ENCODE assay signal across 7 mouse cellular contexts in the genomic region with DNA sequence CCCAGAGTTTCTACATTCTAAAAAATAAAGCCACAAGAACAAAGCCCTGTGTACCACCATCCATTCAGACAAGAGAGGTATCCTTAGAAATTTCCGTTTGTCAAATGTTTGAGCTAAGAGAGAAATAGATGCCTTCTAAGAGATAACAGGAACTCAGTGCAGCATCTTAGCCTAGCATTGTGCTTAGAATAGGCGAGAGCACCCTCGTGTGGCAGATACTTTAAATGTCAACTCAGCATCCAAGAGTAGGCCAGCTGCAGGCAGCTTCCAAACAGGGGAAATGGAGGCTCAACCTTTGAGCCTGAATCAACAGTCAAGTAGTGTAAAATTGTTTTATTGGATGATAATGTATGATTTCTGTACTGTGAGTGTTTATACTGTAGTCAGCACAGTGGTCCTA. TPM values are rescaled to one million over a fixed set of nuclear protein-coding genes. Genes with fewer than 3 reads are reported as not detected.
DNase-seq lines count a peak whose midpoint lies in the region; ATAC-seq and TF ChIP-seq lines count a peak whose summit lies in the region.

No protein-coding gene starts in this region.

- peak; percentile 72 for ATAC-seq in G1E (ENCODE audit: extremely low read depth, insufficient number of reproducible peaks, low FRiP score, poor library complexity, severe bottlenecking)
- peak; percentile 66 for ATAC-seq in forebrain, embryonic 11.5 days (replicated peaks; ENCODE audit: low FRiP score)

- H3K9me3 ChIP-seq in G1E (replicated peaks), result no peaks in the 10 kb centered on the region
- H3K9me3 ChIP-seq in forebrain, embryonic 11.5 days (ENCODE audit: control insufficient read depth, low read length), result no peaks in the 10 kb centered on the region

- no peak overlapping the region for H3K9ac ChIP-seq in forebrain, embryonic 11.5 days (ENCODE audit: low read length)

- intact Hi-C loops in heart, postnatal 36 days (cut with DNase I), result loop anchor here (2.0 to 10.0 kb wide), 5 partner anchors 74 to 850 kb away; a partner anchor contains a TSS

- peak; percentile 12; the same call in 1 of the 2 replicates for TF ChIP-seq CTCF in G1E (IDR thresholded peaks at IDR 0.05; ENCODE audit: low read depth, low read length)

- H3K4me1 ChIP-seq in G1E (ENCODE audit: insufficient read depth, low read depth, low read length), result no peaks in the 10 kb centered on the region
- H3K4me1 ChIP-seq in forebrain, embryonic 11.5 days (replicated peaks; ENCODE audit: control insufficient read depth, insufficient read depth, low read length), result no peaks in the 10 kb centered on the region

- no peak overlapping the region for H3K4me3 ChIP-seq in G1E (ENCODE audit: low read depth, low read length)
- no peak overlapping the region for H3K4me3 ChIP-seq in forebrain, embryonic 11.5 days (ENCODE audit: low read depth, low read length)

- 0 out of 2 replicates have a peak, but pooled peaks cover 3% of the 10 kb centered on the region for H3K27me3 ChIP-seq in G1E (ENCODE audit: insufficient read depth, low read length)
- H3K27me3 ChIP-seq in forebrain, embryonic 11.5 days (ENCODE audit: control insufficient read depth, insufficient read depth, low read length), result no peaks in the 10 kb centered on the region

- no peak for DNase-seq in G1E (ENCODE audit: low spot score)
- peak; percentile 77 for DNase-seq in adrenal gland, postnatal 14 days
- DNase-seq in forebrain, embryonic 11.5 days (ENCODE audit: low spot score), result peak; percentile 58
- peak; percentile 67 to 69 for DNase-seq in heart, postnatal 36 days
- peak; percentile 68 for DNase-seq in layer of hippocampus, adult 9-10 months (ENCODE audit: low spot score)
- DNase-seq in lung, postnatal 25 days (ENCODE audit: low spot score), result peak; percentile 66
- DNase-seq in right cerebral cortex, postnatal 10 days (ENCODE audit: low spot score in 2 of 2), result peak; percentile 85 to 87

- H3K36me3 ChIP-seq in G1E (replicated peaks), result no peaks in the 10 kb centered on the region
- no peaks in the 10 kb centered on the region for H3K36me3 ChIP-seq in forebrain, embryonic 11.5 days (ENCODE audit: control insufficient read depth, insufficient read depth, low read length)

- H3K4me2 ChIP-seq in forebrain, embryonic 11.5 days (ENCODE audit: low read depth, low read length, severe bottlenecking), result no peak overlapping the region

- WGBS in forebrain, embryonic 11.5 days, result 5% methylated on average over 3 of the region's 3 CpGs

- H3K27ac ChIP-seq in forebrain, embryonic 11.5 days (ENCODE audit: low read depth, low read length), result no peak overlapping the region

RNA-seq across cellular contexts. Expression of a gene that starts 17.4 kb away (rescaled TPM):
- total RNA-seq in G1E (2014; fragmentation: Nextera tagmentation) (22.5 and 43.9 TPM in 2 replicates), G1E (2017) (49.3 and 64.6 TPM in 2 replicates)
- polyA plus RNA-seq in G1E (2012), result 29.5 and 33.0 TPM in 2 replicates
- 20.2 and 20.8 TPM in 2 replicates for total RNA-seq in adrenal gland, postnatal 14 days (2021)
- 134 and 151 TPM in 2 replicates for polyA plus RNA-seq in forebrain, embryonic 11.5 days (2014; fragmentation: Nextera tagmentation; extraction: Ambion mirVana)
- 10 to 100 TPM in 1 of 2 experiments, 1 to 10 TPM in 1; 7.1 to 10.2 TPM for total RNA-seq in heart, postnatal 36 days (2021)

RNA-seq across cellular contexts. Expression of a gene that starts 25.9 kb away (rescaled TPM):
- total RNA-seq in G1E (2014; fragmentation: Nextera tagmentation) (20.9 and 28.4 TPM in 2 replicates), G1E (2017) (24.7 and 27.8 TPM in 2 replicates)
- 12.0 and 18.8 TPM in 2 replicates for polyA plus RNA-seq in G1E (2012)
- 28.3 and 29.4 TPM in 2 replicates for total RNA-seq in adrenal gland, postnatal 14 days (2021)
- 27.8 and 29.3 TPM in 2 replicates for polyA plus RNA-seq in forebrain, embryonic 11.5 days (2014; fragmentation: Nextera tagmentation; extraction: Ambion mirVana)
- total RNA-seq in heart, postnatal 36 days (2021), result 10 to 100 TPM; 23.0 to 26.3 TPM
